Mouse (Mus musculus) neural tube, embryonic 14.5 days (tissue): ENCODE results near the gene Nek6. TPM values are rescaled to one million over a fixed set of nuclear protein-coding genes. Genes with fewer than 3 reads are reported as not detected.

ENCODE experiments used
- ATAC-seq: fragments of 200-750 bp; cut with Nextera tagmentation; 2 replicates; pipeline ENCODE4 v1.8.0; 2017; ENCODE audit warnings: low read depth, mild to moderate bottlenecking, moderate TSS enrichment, moderate library complexity
- H3K27ac ChIP-seq: fragments of 300-500 bp; sonication (generic); 2 replicates; pipeline ENCODE4 v1.5.1; 2014; ENCODE audit warnings: low read depth, mild to moderate bottlenecking, control low read depth, low read length, moderate library complexity, mixed read lengths
- H3K27me3 ChIP-seq: fragments of 300-500 bp; sonication (generic); 2 replicates; pipeline ENCODE4 v1.6.1; 2014; ENCODE audit warnings: low read length; ENCODE audit not compliant: control insufficient read depth, insufficient read depth
- H3K36me3 ChIP-seq: fragments of 300-500 bp; sonication (generic); 2 replicates; pipeline ENCODE4 v1.6.1; 2014; ENCODE audit warnings: low read length, mixed read lengths; ENCODE audit not compliant: control insufficient read depth, insufficient read depth
- H3K4me1 ChIP-seq: fragments of 300-500 bp; sonication (generic); 2 replicates; pipeline ENCODE4 v1.6.1; 2014; ENCODE audit warnings: low read length; ENCODE audit not compliant: control insufficient read depth, insufficient read depth
- H3K4me2 ChIP-seq: fragments of 300-500 bp; sonication (generic); 2 replicates; pipeline ENCODE4 v1.6.1; 2014; ENCODE audit warnings: mild to moderate bottlenecking, low read depth, low read length, control low read depth
- H3K4me3 ChIP-seq: fragments of 300-500 bp; sonication (generic); 2 replicates; pipeline ENCODE4 v1.5.1; 2014; ENCODE audit warnings: low read depth, low read length, control low read depth, mixed read lengths
- H3K9ac ChIP-seq: fragments of 300-500 bp; sonication (generic); replicated peaks from 2 replicates; pipeline ENCODE4 v1.6.1; 2014; ENCODE audit warnings: low read depth, mild to moderate bottlenecking, control low read depth, low read length, mixed read lengths
- H3K9me3 ChIP-seq: fragments of 300-500 bp; sonication (generic); 2 replicates; pipeline ENCODE4 v1.6.1; 2016; ENCODE audit warnings: low read length; ENCODE audit not compliant: control insufficient read depth
- WGBS: fragments of 180-500 bp; shearing (Covaris S2); extraction: QIAGEN DNeasy Blood & Tissue Kit; methylation state at CpG from one replicate; pipeline ENCODE4 v1.1.7; 2014; 5-methylcytosine and 5-hydroxymethylcytosine counted together
- polyA plus RNA-seq: library from polyadenylated mRNA; unstranded; fragments of >200 nt; fragmentation: Nextera tagmentation; extraction: Ambion mirVana; gene quantifications from 2 replicates; pipeline ENCODE4 v1.2.1, GENCODE M21; 2014

Gene Nek6
- polyA plus RNA-seq, 1 experiment from 2014 or later: 46.4 TPM

DNA sequence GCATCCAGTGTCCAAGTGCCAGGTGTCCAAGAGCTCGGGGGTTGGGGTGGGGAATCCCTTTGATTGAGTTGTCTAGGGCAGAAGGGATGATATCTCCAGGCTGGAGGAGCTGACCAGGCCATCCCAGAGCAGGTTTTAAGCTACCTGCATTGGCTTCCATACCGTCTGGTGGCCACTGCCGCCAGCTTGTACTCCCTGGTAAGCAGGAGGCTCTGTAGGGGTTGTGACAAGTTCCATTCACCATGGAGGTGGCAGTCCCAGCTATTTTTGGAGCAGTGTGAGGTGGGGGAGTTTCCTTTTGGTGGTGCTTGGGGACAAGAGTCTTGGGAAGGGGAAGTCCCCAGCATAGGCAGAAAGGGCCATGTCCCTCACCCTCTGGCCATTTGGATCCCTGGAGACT is 29.7 kb downstream of the Nek6 start:
- H3K9ac ChIP-seq: no peak overlapping the region
- no peak overlapping the region for H3K27ac ChIP-seq
- ATAC-seq: no peak
- H3K4me2 ChIP-seq: no peak overlapping the region
- 95% methylated on average over 3 of the region's 3 CpGs for WGBS
- H3K4me3 ChIP-seq: no peak overlapping the region
- peaks cover 28% of the 10 kb centered on the region for H3K4me1 ChIP-seq
- no peaks in the 10 kb centered on the region for H3K9me3 ChIP-seq
- no peaks in the 10 kb centered on the region for H3K36me3 ChIP-seq
- H3K27me3 ChIP-seq: no peaks in the 10 kb centered on the region

DNA sequence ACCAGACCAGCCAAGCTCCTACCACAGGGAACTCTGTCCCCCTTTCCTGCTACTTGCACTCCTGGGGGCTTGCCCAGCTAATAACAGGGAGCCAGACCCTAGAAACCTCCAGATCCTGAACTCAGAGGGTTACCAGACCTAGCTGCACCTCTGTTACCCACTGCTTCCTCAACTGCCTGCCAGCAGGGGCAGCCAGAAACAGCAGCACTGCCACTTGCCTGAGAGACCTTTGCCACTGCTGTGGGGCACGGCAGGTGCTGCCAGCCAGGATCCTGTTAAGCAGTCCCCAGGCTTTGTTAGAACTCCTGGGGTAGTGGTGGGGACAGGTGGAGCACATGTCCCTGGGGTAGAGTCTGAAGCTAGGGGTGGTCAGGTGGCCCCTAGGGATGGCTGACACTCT is 30.1 kb downstream of the Nek6 start:
- H3K4me2 ChIP-seq: no peak overlapping the region
- H3K9me3 ChIP-seq: no peaks in the 10 kb centered on the region
- H3K4me1 ChIP-seq: peaks cover 27% of the 10 kb centered on the region
- 96% methylated on average over 1 of the region's 1 CpGs for WGBS
- H3K27me3 ChIP-seq: no peaks in the 10 kb centered on the region
- ATAC-seq: no peak
- no peaks in the 10 kb centered on the region for H3K36me3 ChIP-seq
- no peak overlapping the region for H3K27ac ChIP-seq
- no peak overlapping the region for H3K4me3 ChIP-seq
- no peak overlapping the region for H3K9ac ChIP-seq

DNA sequence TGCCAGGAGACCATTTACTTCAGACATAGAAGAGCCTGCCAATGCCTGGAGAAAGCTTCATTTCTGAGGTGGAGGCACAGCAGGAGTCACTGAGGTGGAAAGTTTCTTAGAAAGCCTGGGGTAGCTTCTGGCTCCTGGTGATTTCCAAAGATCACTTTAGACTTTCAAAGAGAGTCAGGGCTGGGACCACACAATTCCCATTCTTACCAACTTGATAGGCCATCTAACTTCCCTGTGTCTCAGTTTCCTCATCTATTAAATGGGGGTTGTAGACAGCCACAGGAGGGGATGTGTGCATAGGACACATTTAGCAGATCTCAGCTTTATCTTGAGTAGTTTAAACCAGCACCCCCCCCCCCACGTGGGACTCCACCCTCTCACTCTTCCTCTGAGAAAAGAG is 30.9 kb downstream of the Nek6 start:
- no peaks in the 10 kb centered on the region for H3K36me3 ChIP-seq
- H3K4me3 ChIP-seq: no peak overlapping the region
- H3K27me3 ChIP-seq: no peaks in the 10 kb centered on the region
- no peak overlapping the region for H3K9ac ChIP-seq
- ATAC-seq: no peak
- no peak overlapping the region for H3K27ac ChIP-seq
- H3K9me3 ChIP-seq: no peaks in the 10 kb centered on the region
- peaks cover 21% of the 10 kb centered on the region for H3K4me1 ChIP-seq
- 57% methylated on average over 1 of the region's 1 CpGs for WGBS
- H3K4me2 ChIP-seq: no peak overlapping the region

DNA sequence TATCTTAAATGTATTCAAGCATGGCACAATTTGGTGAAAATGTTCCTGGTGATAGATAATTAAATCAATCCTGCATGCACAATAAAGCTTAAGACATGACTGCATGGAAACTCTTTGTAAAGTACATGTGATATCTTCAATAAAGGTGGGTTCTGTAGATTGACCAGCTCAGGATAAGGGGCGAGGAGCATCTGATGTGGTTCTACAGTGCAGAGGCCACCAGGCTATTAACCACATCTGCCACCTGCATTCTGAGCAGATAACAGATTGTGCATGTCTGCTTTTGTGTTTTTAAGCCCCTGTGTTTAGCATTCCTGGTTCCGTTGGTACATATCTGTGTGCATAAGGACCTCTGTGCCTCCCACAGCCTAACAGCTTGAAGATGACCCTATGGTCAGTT is 31.7 kb downstream of the Nek6 start:
- Histone ChIP-seq H3K9ac (no peak overlapping the region), H3K36me3 (no peaks in the 10 kb centered on the region), H3K4me1 (peaks cover 13% of the 10 kb centered on the region), H3K4me2 (no peak overlapping the region), H3K27ac (no peak overlapping the region), H3K4me3 (no peak overlapping the region), H3K9me3 (no peaks in the 10 kb centered on the region), H3K27me3 (no peaks in the 10 kb centered on the region)
- no peak for ATAC-seq
- 80% methylated on average over 2 of the region's 2 CpGs for WGBS

DNA sequence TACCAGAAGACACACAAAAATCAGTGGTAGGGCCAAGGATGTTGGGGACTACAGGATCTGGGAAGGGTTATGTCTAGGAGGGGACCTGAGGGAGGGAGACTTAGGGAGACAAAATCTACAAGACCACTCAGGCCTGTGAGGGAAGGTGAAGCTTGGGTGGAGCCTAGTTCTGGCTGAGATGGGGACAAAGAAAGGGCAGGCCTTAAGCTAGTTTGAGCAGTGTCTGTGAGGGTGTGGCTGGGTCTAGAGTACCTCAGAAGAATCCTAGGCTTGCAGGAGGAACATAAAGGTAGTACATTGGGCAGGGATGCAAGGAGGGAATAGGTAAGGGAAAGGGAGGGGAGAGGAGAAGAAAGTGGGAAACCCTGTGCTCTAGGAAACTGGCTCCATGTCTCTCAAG is 32.9 kb downstream of the Nek6 start:
- H3K9ac ChIP-seq: no peak overlapping the region
- no peak overlapping the region for H3K4me2 ChIP-seq
- H3K9me3 ChIP-seq: no peaks in the 10 kb centered on the region
- H3K27ac ChIP-seq: no peak overlapping the region
- peaks cover 7% of the 10 kb centered on the region for H3K4me1 ChIP-seq
- H3K27me3 ChIP-seq: no peaks in the 10 kb centered on the region
- no peak overlapping the region for H3K4me3 ChIP-seq
- no peak for ATAC-seq
- H3K36me3 ChIP-seq: no peaks in the 10 kb centered on the region

DNA sequence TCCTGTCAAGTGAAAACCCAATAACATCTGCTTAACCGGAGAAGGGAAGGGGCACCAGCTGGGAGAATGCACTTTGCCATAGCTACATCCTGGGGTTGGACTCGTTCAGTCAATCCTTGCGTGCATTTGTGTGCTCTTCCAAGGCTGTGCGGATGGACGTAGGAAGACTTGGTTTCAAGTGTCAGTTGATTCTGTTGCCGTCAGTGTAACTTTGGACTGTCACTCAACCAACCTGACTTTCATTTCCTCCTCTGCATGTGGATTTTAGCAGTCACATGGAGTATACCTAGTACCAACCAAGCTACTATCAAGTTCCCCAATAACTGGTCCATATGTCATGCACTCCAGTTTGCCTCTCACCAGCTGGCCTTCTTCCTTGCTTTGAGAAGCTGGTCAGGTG is 33.5 kb downstream of the Nek6 start:
- no peak for ATAC-seq
- Histone ChIP-seq H3K27me3 (no peaks in the 10 kb centered on the region), H3K9me3 (no peaks in the 10 kb centered on the region), H3K27ac (no peak overlapping the region), H3K36me3 (no peaks in the 10 kb centered on the region), H3K4me1 (peaks cover 2% of the 10 kb centered on the region), H3K4me3 (no peak overlapping the region), H3K9ac (no peak overlapping the region), H3K4me2 (no peak overlapping the region)
- WGBS: 88% methylated on average over 6 of the region's 6 CpGs

DNA sequence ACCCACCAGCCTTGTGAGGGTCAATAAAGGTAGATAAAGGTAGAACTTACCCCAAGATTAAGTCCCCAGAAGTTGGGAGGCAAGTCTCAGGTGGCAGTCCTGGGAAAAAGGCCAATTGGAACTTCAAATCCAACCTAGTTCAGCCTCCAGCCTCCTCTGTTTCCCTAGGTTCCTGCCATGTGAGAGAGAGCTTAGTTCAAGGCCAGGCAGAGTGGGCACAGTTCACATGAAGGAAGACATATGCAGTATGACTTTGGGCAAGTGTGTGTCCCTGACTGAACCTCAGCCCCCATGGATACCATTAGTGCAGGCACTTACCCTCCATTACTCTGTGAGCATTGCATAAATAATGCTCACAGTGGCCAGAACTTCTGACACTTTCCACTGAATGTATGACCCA is 34.3 kb downstream of the Nek6 start:
- H3K27me3 ChIP-seq: no peaks in the 10 kb centered on the region

DNA sequence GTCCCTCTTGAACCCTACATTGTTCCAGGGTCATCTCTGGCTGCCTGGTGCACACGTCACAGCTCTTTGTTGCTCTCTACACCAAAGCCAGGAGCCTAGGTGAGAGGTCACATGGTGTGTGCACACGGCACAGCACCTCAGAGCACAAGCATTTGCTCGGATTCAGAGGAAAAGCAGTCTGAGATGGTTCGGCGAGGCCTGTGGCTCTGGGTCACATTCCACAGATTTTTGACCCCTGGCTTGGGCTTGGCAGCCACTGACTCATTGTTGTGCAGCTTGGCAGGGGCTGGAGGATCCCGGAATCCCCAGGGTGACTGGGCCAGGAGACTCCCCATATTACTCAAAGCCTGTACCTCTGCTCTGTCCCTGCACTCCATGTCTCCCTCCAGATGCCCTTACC is 34.8 kb downstream of the Nek6 start:
- Histone ChIP-seq H3K27ac (no peak overlapping the region), H3K4me1 (no peaks in the 10 kb centered on the region; the same call in 1 of the 2 replicates), H3K4me2 (no peak overlapping the region), H3K4me3 (no peak overlapping the region), H3K36me3 (no peaks in the 10 kb centered on the region), H3K9me3 (no peaks in the 10 kb centered on the region), H3K9ac (no peak overlapping the region), H3K27me3 (no peaks in the 10 kb centered on the region)
- WGBS: 19% methylated on average over 6 of the region's 6 CpGs
- no peak for ATAC-seq

More for the DNA sequence above, 34.3 kb downstream of the Nek6 start:
- no peak overlapping the region for H3K27ac ChIP-seq
- no peak overlapping the region for H3K9ac ChIP-seq
- H3K4me1 ChIP-seq: no peaks in the 10 kb centered on the region; the same call in 1 of the 2 replicates
- H3K4me3 ChIP-seq: no peak overlapping the region
- H3K9me3 ChIP-seq: no peaks in the 10 kb centered on the region
- no peaks in the 10 kb centered on the region for H3K36me3 ChIP-seq
- ATAC-seq: no peak
- no peak overlapping the region for H3K4me2 ChIP-seq

DNA sequence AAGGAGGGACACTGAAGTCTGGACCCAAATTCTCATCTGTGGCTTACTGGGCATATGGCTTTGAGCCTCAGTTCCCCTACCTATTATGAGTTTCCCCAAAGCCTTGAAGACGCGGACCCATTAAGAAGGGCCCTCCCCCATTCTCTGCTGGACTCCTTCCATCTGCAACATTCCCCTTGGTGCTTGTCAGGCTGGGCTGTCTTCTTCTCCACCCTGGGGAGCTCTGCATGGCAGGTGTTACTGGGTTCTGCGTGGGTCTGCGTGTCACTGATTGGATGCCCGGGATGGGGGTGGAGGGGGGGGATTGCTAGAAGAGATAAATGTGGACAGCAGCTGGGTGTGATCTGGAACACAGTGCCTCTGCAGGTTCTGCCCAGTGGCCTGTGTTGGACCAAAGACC is 35.3 kb downstream of the Nek6 start:
- no peak overlapping the region for H3K9ac ChIP-seq
- H3K4me1 ChIP-seq: peaks cover 2% of the 10 kb centered on the region
- no peaks in the 10 kb centered on the region for H3K36me3 ChIP-seq
- H3K4me2 ChIP-seq: no peak overlapping the region
- no peaks in the 10 kb centered on the region for H3K27me3 ChIP-seq
- 68% methylated on average over 5 of the region's 5 CpGs for WGBS
- H3K27ac ChIP-seq: no peak overlapping the region
- ATAC-seq: no peak
- no peak overlapping the region for H3K4me3 ChIP-seq
- H3K9me3 ChIP-seq: no peaks in the 10 kb centered on the region
